In the genomic region with DNA sequence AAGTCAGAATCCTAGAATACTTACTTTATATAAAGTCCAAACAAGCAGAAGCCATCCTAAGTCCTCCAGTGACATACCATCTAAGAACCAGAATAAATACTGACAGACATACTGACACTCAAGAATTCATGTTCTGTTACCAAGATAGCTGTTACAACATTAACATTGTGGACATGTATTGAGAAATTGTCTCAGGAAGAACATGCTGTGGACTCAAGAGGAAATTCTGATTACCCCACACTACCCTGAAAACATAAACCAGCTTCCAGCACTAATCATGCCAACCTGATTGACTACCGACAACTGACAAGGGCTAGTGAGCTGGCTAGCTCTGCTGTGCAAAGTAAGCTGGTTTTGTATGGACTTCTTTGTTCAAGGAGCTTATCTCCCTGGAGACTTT, we compare ENCODE assay signal across 27 mouse cellular contexts. TPM values are rescaled to one million over a fixed set of nuclear protein-coding genes. Genes with fewer than 3 reads are reported as not detected.
"Had no signal": no experiment of that assay in that cellular context is flagged by ENCODE, and none has a peak within 500 bp of the region (broad histone marks: within the 10 kb centered on the region; RNA-seq: fewer than 3 reads in every experiment).

No protein-coding gene starts in this region.

- H3K27me3 ChIP-seq: heart, embryonic 13.5 days; heart, embryonic 15.5 days; hindbrain, embryonic 12.5 days; intestine, embryonic 15.5 days; kidney, embryonic 15.5 days; limb, embryonic 13.5 days; limb, embryonic 15.5 days; liver, embryonic 12.5 days had no signal

- H3K4me3 ChIP-seq: heart, adult 2 months; heart, embryonic 13.5 days; heart, embryonic 15.5 days; hindbrain, embryonic 10.5 days; hindbrain, embryonic 12.5 days; intestine, embryonic 15.5 days; kidney, embryonic 15.5 days; limb, embryonic 13.5 days; limb, embryonic 15.5 days; liver, embryonic 12.5 days had no signal

- H3K9me3 ChIP-seq: heart, embryonic 13.5 days; heart, embryonic 15.5 days; hindbrain, embryonic 10.5 days; hindbrain, embryonic 12.5 days; intestine, embryonic 15.5 days; kidney, embryonic 15.5 days; limb, embryonic 13.5 days; limb, embryonic 15.5 days; liver, embryonic 12.5 days had no signal

- H3K9ac ChIP-seq: heart, embryonic 13.5 days; heart, embryonic 15.5 days; hindbrain, embryonic 12.5 days; hindbrain, embryonic 14.5 days; intestine, embryonic 15.5 days; kidney, embryonic 15.5 days; limb, embryonic 13.5 days; limb, embryonic 15.5 days; liver, embryonic 12.5 days had no signal

- H3K27ac ChIP-seq: heart, adult 2 months; heart, embryonic 13.5 days; heart, embryonic 15.5 days; hindbrain, embryonic 10.5 days; hindbrain, embryonic 12.5 days; hindbrain, embryonic 14.5 days; intestine, embryonic 15.5 days; kidney, embryonic 15.5 days; kidney, postnatal 0 days; limb, embryonic 13.5 days; limb, embryonic 15.5 days; liver, embryonic 12.5 days had no signal

- DNase-seq: gastrocnemius, postnatal 25 days; heart, adult 11 months; heart, adult 2 months; heart, postnatal 4 days; kidney, adult 11 months; kidney, adult 2 months; kidney, adult 9 months; kidney, postnatal 14 days; kidney, postnatal 36 days; layer of hippocampus, adult 9-11 months; layer of hippocampus, postnatal 36 days; left cerebral cortex, postnatal 4 days had no signal

- H3K4me2 ChIP-seq: heart, embryonic 11.5 days; heart, embryonic 13.5 days; heart, embryonic 15.5 days; hindbrain, embryonic 12.5 days; hindbrain, embryonic 14.5 days; intestine, embryonic 15.5 days; kidney, embryonic 15.5 days; limb, embryonic 13.5 days; limb, embryonic 15.5 days; liver, embryonic 12.5 days had no signal

- ATAC-seq: hindbrain, embryonic 16.5 days; inflammation-experienced regulatory T-cells, adult 6 months; intestine, embryonic 15.5 days; liver, embryonic 12.5 days had no signal

- H3K4me1 ChIP-seq: heart, embryonic 13.5 days; heart, embryonic 15.5 days; hindbrain, embryonic 10.5 days; hindbrain, embryonic 12.5 days; intestine, embryonic 15.5 days; kidney, embryonic 15.5 days; limb, embryonic 13.5 days; limb, embryonic 15.5 days; liver, embryonic 12.5 days had no signal

- H3K36me3 ChIP-seq: heart, embryonic 13.5 days; heart, embryonic 15.5 days; hindbrain, embryonic 10.5 days; hindbrain, embryonic 12.5 days; intestine, embryonic 15.5 days; kidney, embryonic 15.5 days; limb, embryonic 13.5 days; limb, embryonic 15.5 days; liver, embryonic 12.5 days had no signal

RNA-seq across cellular contexts. Expression of a gene that starts 51.1 kb away (rescaled TPM):
- polyA plus RNA-seq: liver, adult 2 months had no signal
